Mouse (Mus musculus) lung, embryonic 14.5 days (tissue): ENCODE measurements at regions not wholly inside any gene's neighbourhood (a gene's known extent, or its start where the extent isn't known, plus 50 kb on each side); places are given as distances from the start of the nearest gene placed in this dataset.
A peak's percentile ranks its signal among the peaks of the same experiment; 100 is the strongest.
"Not testable (repeated sequence)": the region's sequence is repeated elsewhere in the genome, so short reads cannot be mapped to it uniquely, and the experiment has no call there.

Experiments used
- ATAC-seq: fragments of 200-750 bp; cut with Nextera tagmentation; 2 replicates; pipeline ENCODE4 v1.8.0; 2017; ENCODE audit warnings: mild to moderate bottlenecking, moderate TSS enrichment, moderate library complexity; ENCODE audit not compliant: insufficient read depth
- DNase-seq: peaks from one replicate; pipeline ENCODE4 v3.0.0-alpha.2; 2015
- H3K27ac ChIP-seq: fragments of 300-500 bp; sonication (generic); 2 replicates; pipeline ENCODE4 v1.5.1; 2014; ENCODE audit warnings: low read depth, mild to moderate bottlenecking, moderate library complexity
- H3K27me3 ChIP-seq: fragments of 300-500 bp; sonication (generic); 2 replicates; pipeline ENCODE4 v1.6.1; 2014; ENCODE audit warnings: low read length, control low read depth; ENCODE audit not compliant: insufficient read depth
- H3K36me3 ChIP-seq: fragments of 300-500 bp; sonication (generic); 2 replicates; pipeline ENCODE4 v1.6.1; 2014; ENCODE audit warnings: control low read depth; ENCODE audit not compliant: insufficient read depth
- H3K4me1 ChIP-seq: fragments of 300-500 bp; sonication (generic); 2 replicates; pipeline ENCODE4 v1.6.1; 2014; ENCODE audit warnings: antibody characterized with exemption, control low read depth; ENCODE audit not compliant: insufficient read depth
- H3K4me2 ChIP-seq: fragments of 300-500 bp; sonication (generic); 2 replicates; pipeline ENCODE4 v1.6.1; 2014; ENCODE audit warnings: mild to moderate bottlenecking
- H3K4me3 ChIP-seq: fragments of 300-500 bp; sonication (generic); 2 replicates; pipeline ENCODE4 v1.5.1; 2014; ENCODE audit warnings: low read depth, low read length
- H3K9ac ChIP-seq: fragments of 300-500 bp; sonication (generic); 2 replicates; pipeline ENCODE4 v1.6.1; 2014
- H3K9me3 ChIP-seq: fragments of 300-500 bp; sonication (generic); 2 replicates; pipeline ENCODE4 v1.6.1; 2016; ENCODE audit warnings: low read depth, low read length, control low read depth
- CTCF ChIP-seq: IDR thresholded peaks from 2 replicates; pipeline ENCODE4 v1.5.1; 2016; ENCODE audit warnings: antibody characterized with exemption, low read depth
- WGBS: fragments of 180-500 bp; shearing (Covaris S2); extraction: QIAGEN DNeasy Blood & Tissue Kit; methylation state at CpG from one replicate; pipeline ENCODE4 v1.1.7; 2014; 5-methylcytosine and 5-hydroxymethylcytosine counted together

- H3K4me3 ChIP-seq = no peak overlapping the region
- no peak overlapping the region for H3K27ac ChIP-seq
- no peak overlapping the region for H3K4me2 ChIP-seq
- H3K9me3 ChIP-seq = no peaks in the 10 kb centered on the region
- no peak for TF ChIP-seq CTCF
- H3K27me3 ChIP-seq = no peaks in the 10 kb centered on the region
- 60% methylated on average over 10 of the region's 10 CpGs for WGBS
- no peak overlapping the region for H3K9ac ChIP-seq
- no peaks in the 10 kb centered on the region for H3K36me3 ChIP-seq
- ATAC-seq (no peak), DNase-seq (no peak)
- H3K4me1 ChIP-seq = 0 out of 2 replicates have a peak, but pooled peaks cover 9% of the 10 kb centered on the region
Measured at GRCm38 (mm10) chr6:31034796-31035195, 75.9 kb upstream of the Klf14 start.

DNA sequence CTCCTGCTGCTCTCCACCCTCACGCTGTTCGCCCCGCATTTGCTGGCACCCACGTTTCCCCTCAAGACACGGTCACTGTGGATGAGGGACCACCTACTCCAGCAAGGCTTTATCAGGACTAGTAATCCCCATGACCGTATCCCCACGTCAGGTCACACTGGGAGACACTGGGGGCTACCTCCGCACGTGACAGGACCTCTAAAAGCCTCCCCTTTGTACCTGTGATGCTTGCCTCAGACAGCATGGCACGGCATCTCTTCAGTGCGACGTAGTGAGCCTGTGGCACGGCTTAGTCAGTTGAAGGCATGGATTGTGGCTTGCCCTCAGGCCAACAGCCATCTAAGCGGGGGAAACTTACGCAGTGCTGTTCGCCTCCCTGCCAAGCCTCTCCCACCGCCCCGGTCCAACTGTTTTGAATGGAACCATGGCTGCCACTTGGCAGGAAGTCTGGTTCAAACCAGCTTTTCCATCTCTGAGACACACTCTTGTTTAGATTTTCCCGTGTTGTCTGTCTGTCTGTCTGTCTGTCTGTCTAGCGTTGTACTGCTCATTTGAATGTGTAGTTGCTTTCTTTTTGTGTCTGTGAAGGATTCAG, 79.0 kb upstream of the Klf14 start:
- ATAC-seq = no peak; the same call in 1 of the 2 replicates
- no peaks in the 10 kb centered on the region for H3K27me3 ChIP-seq
- H3K9me3 ChIP-seq = no peaks in the 10 kb centered on the region
- no peak for TF ChIP-seq CTCF
- H3K4me1 ChIP-seq = 0 out of 2 replicates have a peak, but pooled peaks cover 3% of the 10 kb centered on the region
- no peaks in the 10 kb centered on the region for H3K36me3 ChIP-seq
- 0 out of 2 replicates have a peak overlapping the region, but pooled peaks have one; percentile 1 for H3K27ac ChIP-seq
- 60% methylated on average over 20 of the region's 20 CpGs for WGBS
- peak; percentile 67 for DNase-seq
- 0 out of 2 replicates have a peak overlapping the region, but pooled peaks have one; percentile 1 for H3K4me2 ChIP-seq
- no peak overlapping the region for H3K4me3 ChIP-seq
- H3K9ac ChIP-seq = no peak overlapping the region

GRCm38 (mm10) chr6:31038445-31038844, 79.6 kb upstream of the Klf14 start:
- H3K27me3 ChIP-seq, H3K36me3 ChIP-seq, ATAC-seq, H3K4me3 ChIP-seq, H3K27ac ChIP-seq, H3K9ac ChIP-seq, H3K4me1 ChIP-seq, H3K9me3 ChIP-seq: not testable (repeated sequence)
- peak; percentile 81 for DNase-seq
- WGBS = 2% methylated on average over 2 of the region's 2 CpGs
- peak; percentile 68 for TF ChIP-seq CTCF
- H3K4me2 ChIP-seq = 0 out of 2 replicates have a peak overlapping the region, but pooled peaks have one; percentile 1

DNA sequence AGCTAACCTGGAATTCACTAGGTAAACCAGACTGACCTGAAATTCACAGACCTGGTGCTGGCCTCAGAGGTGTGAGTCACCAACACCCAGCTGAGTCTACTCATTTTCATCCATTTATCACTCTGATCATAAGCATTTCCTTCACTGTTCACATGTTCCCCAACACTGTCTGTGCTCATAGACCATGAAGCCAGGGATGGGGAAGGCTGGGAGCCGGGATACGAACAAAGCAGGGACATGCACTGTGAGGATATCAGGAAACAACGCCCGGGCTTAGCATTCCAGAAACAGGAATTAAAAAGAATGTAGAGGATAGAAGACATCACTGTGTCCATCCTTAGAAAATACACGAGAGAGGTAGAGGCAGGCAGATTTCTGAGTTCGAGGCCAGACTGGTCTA, 80.6 kb upstream of the Klf14 start:
- no peak for TF ChIP-seq CTCF
- Histone ChIP-seq H3K9me3 (no peaks in the 10 kb centered on the region), H3K4me1 (0 out of 2 replicates have a peak, but pooled peaks cover 3% of the 10 kb centered on the region), H3K4me2 (no peak overlapping the region), H3K27ac (no peak overlapping the region), H3K9ac (no peak overlapping the region), H3K36me3 (no peaks in the 10 kb centered on the region), H3K4me3 (no peak overlapping the region), H3K27me3 (no peaks in the 10 kb centered on the region)
- 62% methylated on average over 6 of the region's 6 CpGs for WGBS
- ATAC-seq (no peak), DNase-seq (no peak)

DNA sequence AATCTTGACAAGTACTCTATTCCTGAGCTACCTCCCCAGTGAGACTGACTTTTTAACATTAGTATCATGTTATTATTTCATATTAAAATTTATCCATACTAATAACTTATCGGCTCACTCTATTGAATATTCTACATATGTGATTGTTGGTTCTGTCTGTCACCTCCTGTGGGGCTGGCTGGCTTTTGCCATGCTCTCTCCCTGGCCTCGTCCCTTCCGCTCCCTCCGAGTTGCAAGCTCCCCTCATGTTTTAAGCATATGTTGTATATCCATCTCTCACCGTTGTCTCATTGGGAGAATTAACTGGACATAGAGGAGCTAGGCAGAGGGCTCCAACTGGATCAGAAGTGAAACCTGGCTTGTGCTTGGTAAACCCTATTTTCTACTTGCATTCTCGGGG, 81.9 kb upstream of the Klf14 start:
- TF ChIP-seq CTCF = no peak
- ATAC-seq = no peak
- WGBS = 77% methylated on average over 6 of the region's 6 CpGs
- 0 out of 2 replicates have a peak, but pooled peaks cover 3% of the 10 kb centered on the region for H3K4me1 ChIP-seq
- no peaks in the 10 kb centered on the region for H3K36me3 ChIP-seq
- no peaks in the 10 kb centered on the region for H3K27me3 ChIP-seq
- DNase-seq = no peak
- no peak overlapping the region for H3K4me3 ChIP-seq
- no peak overlapping the region for H3K27ac ChIP-seq
- H3K9ac ChIP-seq = no peak overlapping the region
- no peaks in the 10 kb centered on the region for H3K9me3 ChIP-seq
- no peak overlapping the region for H3K4me2 ChIP-seq

DNA sequence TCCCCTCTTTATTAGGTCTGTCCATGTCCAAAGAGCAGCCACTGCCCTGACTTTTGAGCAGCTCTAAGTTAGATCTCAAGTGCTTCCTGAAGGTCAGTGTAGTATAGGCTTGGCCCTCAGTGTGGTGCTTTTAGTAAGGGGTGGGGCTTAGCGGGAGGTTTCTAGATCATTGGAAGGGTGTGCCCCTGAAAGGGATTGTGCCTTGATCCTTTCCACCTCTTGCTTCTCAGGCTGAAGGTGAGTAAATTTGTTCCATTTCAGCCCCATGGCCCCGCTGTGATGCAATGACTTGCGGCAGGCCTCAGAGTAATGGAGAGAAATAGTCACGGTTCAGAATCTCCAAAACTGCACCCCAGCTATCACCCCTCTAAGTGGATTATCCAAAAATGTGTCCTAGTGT, 84.5 kb upstream of the Klf14 start:
- Histone ChIP-seq H3K4me3 (no peak overlapping the region), H3K4me1 (no peaks in the 10 kb centered on the region), H3K9me3 (no peaks in the 10 kb centered on the region), H3K36me3 (no peaks in the 10 kb centered on the region), H3K9ac (no peak overlapping the region), H3K27me3 (no peaks in the 10 kb centered on the region), H3K4me2 (no peak overlapping the region), H3K27ac (no peak overlapping the region)
- WGBS = 88% methylated on average over 4 of the region's 4 CpGs
- no peak for DNase-seq
- no peak for ATAC-seq
- TF ChIP-seq CTCF = no peak

DNA sequence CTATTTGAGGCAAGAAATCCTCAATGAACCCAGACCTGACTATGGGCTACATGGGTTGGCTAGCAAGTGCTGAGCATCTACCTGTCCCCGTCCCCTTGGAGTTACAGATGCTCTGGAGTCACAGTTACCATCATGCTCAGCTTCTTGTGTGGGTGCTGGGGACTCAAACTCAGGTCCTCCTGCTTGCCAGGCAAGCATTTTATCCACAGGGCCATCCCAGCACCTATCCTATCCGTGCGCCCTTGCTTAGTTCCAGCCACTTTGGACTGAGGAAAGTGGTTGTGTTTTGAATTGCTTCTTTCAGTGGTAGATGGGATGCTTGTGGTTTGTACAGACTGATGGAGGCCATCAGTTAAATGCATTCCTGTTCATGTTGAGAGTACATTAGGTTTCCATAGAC, 85.0 kb upstream of the Klf14 start:
- no peak overlapping the region for H3K4me3 ChIP-seq
- no peak overlapping the region for H3K4me2 ChIP-seq
- ATAC-seq (no peak), DNase-seq (no peak)
- H3K27me3 ChIP-seq = no peaks in the 10 kb centered on the region
- no peaks in the 10 kb centered on the region for H3K4me1 ChIP-seq
- H3K9me3 ChIP-seq = no peaks in the 10 kb centered on the region
- no peak overlapping the region for H3K27ac ChIP-seq
- no peak overlapping the region for H3K9ac ChIP-seq
- TF ChIP-seq CTCF = no peak
- WGBS = 91% methylated on average over 3 of the region's 3 CpGs
- no peaks in the 10 kb centered on the region for H3K36me3 ChIP-seq
